Mouse (Mus musculus) heart, embryonic 11.5 days (tissue): ENCODE data around the gene Olfr49. TPM values are rescaled to one million over a fixed set of nuclear protein-coding genes. Genes with fewer than 3 reads are reported as not detected.

ENCODE experiments used
- ATAC-seq: fragments of 200-750 bp; cut with Nextera tagmentation; replicated peaks from 2 replicates; pipeline ENCODE4 v1.8.0; 2017; ENCODE audit warnings: moderate library complexity; ENCODE audit not compliant: insufficient number of reproducible peaks, low FRiP score, low TSS enrichment
- H3K27ac ChIP-seq: fragments of 300-500 bp; sonication (generic); 2 replicates; pipeline ENCODE4 v1.5.1; 2014; ENCODE audit warnings: mild to moderate bottlenecking, low read depth, low read length
- H3K27me3 ChIP-seq: fragments of 300-500 bp; sonication (generic); 2 replicates; pipeline ENCODE4 v1.6.1; 2014; ENCODE audit warnings: mild to moderate bottlenecking, low read length, mixed read lengths; ENCODE audit not compliant: control insufficient read depth, insufficient read depth
- H3K36me3 ChIP-seq: fragments of 300-500 bp; sonication (generic); 2 replicates; pipeline ENCODE4 v1.6.1; 2014; ENCODE audit warnings: mild to moderate bottlenecking, low read length, moderate library complexity, mixed read lengths; ENCODE audit not compliant: control insufficient read depth, insufficient read depth
- H3K4me1 ChIP-seq: fragments of 300-500 bp; sonication (generic); 2 replicates; pipeline ENCODE4 v1.6.1; 2014; ENCODE audit warnings: low read length; ENCODE audit not compliant: control insufficient read depth, insufficient read depth
- H3K4me2 ChIP-seq: fragments of 300-500 bp; sonication (generic); 2 replicates; pipeline ENCODE4 v1.6.1; 2014; ENCODE audit warnings: mild to moderate bottlenecking, moderate library complexity
- H3K4me3 ChIP-seq: fragments of 300-500 bp; sonication (generic); 2 replicates; pipeline ENCODE4 v1.5.1; 2014; ENCODE audit warnings: low read depth, low read length
- H3K9ac ChIP-seq: fragments of 300-500 bp; sonication (generic); 2 replicates; pipeline ENCODE4 v1.6.1; 2014; ENCODE audit warnings: mild to moderate bottlenecking, low read depth, low read length, moderate library complexity
- H3K9me3 ChIP-seq: fragments of 300-500 bp; sonication (generic); replicated peaks from 2 replicates; pipeline ENCODE4 v1.6.1; 2016; ENCODE audit warnings: low read length; ENCODE audit not compliant: control insufficient read depth
- WGBS: fragments of 180-500 bp; shearing (Covaris S2); extraction: QIAGEN DNeasy Blood & Tissue Kit; methylation state at CpG from one replicate; pipeline ENCODE4 v1.1.7; 2014; ENCODE audit not compliant: insufficient replicate concordance; 5-methylcytosine and 5-hydroxymethylcytosine counted together
- polyA plus RNA-seq: library from polyadenylated mRNA; unstranded; fragments of >200 nt; fragmentation: Nextera tagmentation; extraction: Ambion mirVana; gene quantifications from 2 replicates; pipeline ENCODE4 v1.2.1, GENCODE M21; 2014

Olfr49 gene
- polyA plus RNA-seq, result not detected in 2 replicates

DNA sequence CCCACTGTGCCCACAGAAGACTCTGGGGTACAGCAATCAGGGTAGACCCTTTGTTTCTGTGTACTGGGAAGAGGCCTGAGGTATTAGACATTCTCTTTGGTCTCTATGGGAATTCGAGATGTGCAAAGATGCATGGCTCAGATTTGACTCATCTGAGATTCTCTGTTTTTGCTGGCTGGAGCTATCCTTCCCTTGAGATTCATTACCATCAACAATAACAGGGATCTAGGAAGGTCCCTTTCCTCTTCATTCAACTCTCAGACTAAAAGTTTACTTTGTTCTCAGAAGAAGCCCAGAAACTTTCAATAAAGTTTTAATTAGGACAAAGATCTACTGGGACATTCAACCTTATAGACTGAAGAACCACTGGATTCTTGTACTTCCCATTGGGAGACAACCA lies at the start of gene Olfr49:
Gene Olfr49, minus strand, starts transcription at position 101 of the 400 bp plus-strand sequence.
- Histone ChIP-seq H3K9me3 (no peaks in the 10 kb centered on the region), H3K27me3 (no peaks in the 10 kb centered on the region), H3K4me1 (no peaks in the 10 kb centered on the region), H3K9ac (no peak within 1 kb of the TSS), H3K4me2 (no peak within 1 kb of the TSS), H3K4me3 (no peak within 1 kb of the TSS), H3K27ac (no peak within 1 kb of the TSS), H3K36me3 (no peaks in the 10 kb centered on the region)
- WGBS, result 70% methylated on average over 1 of the region's 1 CpGs
- no peak for ATAC-seq

DNA sequence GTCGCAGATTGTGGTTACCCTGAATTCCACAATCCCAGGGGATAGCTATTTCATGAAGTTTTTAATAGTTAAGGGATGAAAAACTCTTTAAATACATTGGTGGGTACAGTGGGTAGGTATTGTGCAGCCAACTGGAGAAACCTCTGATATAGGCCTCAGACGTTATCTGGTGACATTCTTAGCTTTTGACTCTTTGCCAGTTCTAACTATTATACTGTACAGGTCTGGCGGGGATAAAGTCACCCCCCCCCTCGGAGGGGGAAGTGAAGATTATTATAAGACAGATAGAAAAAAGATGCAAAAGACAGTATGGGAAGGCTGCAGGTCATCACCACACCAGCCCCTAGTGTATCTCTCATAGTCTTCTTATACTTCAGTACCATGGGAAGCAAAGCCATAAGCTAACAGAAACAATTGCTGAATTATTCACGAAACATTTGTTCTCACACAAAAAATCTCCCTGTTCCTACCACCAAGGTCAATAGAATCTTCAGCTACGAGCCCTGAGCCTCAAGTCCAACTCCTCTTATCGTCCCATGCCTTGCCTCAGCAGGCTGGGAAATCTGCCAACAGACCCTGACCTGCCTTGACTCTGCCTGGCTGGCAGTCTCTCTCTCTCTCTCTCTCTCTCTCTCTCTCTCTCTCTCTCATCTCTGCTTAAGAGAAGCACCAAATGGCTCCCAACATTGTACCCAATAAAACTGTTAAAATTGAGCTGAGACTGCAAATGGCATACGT lies 48.9 kb upstream of the Olfr49 start:
- H3K9me3 ChIP-seq, result no peaks in the 10 kb centered on the region
- no peaks in the 10 kb centered on the region for H3K36me3 ChIP-seq
- 49% methylated on average over 8 of the region's 8 CpGs for WGBS
- ATAC-seq, result no peak
- peak overlapping the region; percentile 54; the same call in 1 of the 2 replicates for H3K27ac ChIP-seq
- H3K9ac ChIP-seq, result no peak overlapping the region
- no peaks in the 10 kb centered on the region for H3K27me3 ChIP-seq
- H3K4me2 ChIP-seq, result peak overlapping the region; percentile 16
- no peak overlapping the region for H3K4me3 ChIP-seq
- peaks cover 8% of the 10 kb centered on the region for H3K4me1 ChIP-seq

DNA sequence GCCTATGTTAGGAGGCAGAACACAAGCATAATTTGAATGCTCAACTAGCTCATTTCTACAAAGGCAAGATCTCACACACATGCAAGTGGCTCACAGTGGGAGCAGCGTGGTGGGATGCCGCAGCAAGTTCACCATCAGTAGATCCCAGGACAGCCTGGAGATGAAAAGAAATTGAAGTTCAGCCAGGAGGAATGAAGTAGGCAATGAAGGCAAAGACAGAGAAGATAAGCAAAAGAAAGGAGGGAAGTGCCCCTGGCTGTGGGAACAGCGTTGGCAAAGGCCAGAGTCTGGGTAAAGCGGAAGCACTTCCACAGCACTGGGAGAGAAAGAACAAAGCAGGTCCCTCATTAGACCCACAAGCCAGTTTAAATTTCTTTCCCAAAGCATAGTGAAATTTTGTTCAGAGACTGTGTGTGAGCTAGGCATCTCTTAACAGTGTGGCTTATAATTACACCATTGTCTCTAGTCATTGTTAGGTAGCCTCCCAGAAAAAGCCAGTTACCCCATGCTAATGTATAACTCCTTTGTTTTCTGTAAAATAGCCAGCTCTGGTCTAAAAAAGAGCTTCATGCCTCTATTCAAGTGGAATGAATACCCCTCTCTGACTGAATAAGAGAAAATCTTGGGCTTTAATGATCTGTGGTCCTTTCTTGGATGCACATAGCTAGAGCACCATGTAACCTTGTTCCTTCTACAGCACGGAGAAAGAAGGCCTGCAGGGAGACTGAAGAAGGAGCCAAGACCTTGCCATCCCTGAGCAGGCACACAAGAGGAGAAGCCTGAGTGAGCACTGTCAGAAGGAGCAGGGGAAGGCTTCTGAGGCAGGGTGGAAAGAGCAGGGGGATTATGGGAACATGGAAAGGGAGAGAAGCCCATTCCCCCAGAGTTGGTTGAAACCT lies 47.7 kb upstream of the Olfr49 start:
- H3K4me3 ChIP-seq, result no peak overlapping the region
- 62% methylated on average over 5 of the region's 5 CpGs for WGBS
- H3K4me1 ChIP-seq, result peaks cover 8% of the 10 kb centered on the region
- ATAC-seq, result no peak
- H3K4me2 ChIP-seq, result no peak overlapping the region
- no peaks in the 10 kb centered on the region for H3K36me3 ChIP-seq
- no peaks in the 10 kb centered on the region for H3K27me3 ChIP-seq
- peak overlapping the region; percentile 29; the same call in 1 of the 2 replicates for H3K27ac ChIP-seq
- H3K9me3 ChIP-seq, result no peaks in the 10 kb centered on the region
- H3K9ac ChIP-seq, result no peak overlapping the region

DNA sequence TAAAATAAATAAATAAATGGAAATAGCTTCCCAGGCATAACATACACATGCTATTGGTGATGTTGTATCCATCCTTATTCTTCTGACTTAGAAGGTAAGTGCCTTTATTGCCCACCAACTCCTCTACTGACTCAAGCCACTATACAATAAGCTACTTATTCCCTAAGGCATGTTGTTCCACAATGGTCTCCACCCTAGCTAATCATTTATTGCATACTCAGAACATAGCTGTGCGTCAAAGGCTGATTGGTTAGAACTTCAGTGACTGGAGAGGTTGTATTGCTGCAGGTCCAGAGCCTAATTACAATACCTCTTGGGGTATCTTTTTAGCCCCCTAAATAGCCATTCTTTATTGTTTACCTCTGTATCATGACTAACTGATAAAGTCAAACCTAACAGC lies 46.4 kb upstream of the Olfr49 start:
- Histone ChIP-seq H3K4me1 (peaks cover 8% of the 10 kb centered on the region), H3K9me3 (no peaks in the 10 kb centered on the region), H3K36me3 (no peaks in the 10 kb centered on the region), H3K27me3 (no peaks in the 10 kb centered on the region), H3K27ac (no peak overlapping the region), H3K9ac (no peak overlapping the region), H3K4me2 (no peak overlapping the region), H3K4me3 (no peak overlapping the region)
- 80% methylated on average over 1 of the region's 1 CpGs for WGBS
- no peak for ATAC-seq

DNA sequence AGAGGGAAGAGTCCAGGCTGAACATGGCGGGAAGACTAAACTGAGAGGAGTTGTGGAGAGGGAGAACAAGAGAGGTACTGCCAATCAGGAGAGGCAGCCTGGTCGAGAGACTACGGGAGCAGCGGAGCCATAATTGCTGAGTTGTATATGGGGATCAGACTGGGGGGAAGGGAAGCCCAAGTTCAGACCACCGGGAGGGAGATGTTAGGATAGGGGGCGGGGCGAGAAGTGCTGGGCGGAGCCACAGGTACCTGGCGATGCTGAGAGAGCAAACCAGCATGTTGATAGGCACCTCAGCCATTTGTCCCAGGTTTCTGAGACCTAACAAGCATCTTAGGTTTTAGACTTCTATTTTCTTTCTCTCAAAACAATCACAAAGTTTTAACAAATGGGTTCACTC lies 44.5 kb upstream of the Olfr49 start:
- no peaks in the 10 kb centered on the region for H3K9me3 ChIP-seq
- no peak overlapping the region for H3K4me3 ChIP-seq
- H3K27ac ChIP-seq, result no peak overlapping the region
- no peak overlapping the region for H3K4me2 ChIP-seq
- H3K9ac ChIP-seq, result no peak overlapping the region
- WGBS, result 26% methylated on average over 9 of the region's 9 CpGs
- no peaks in the 10 kb centered on the region for H3K36me3 ChIP-seq
- H3K27me3 ChIP-seq, result no peaks in the 10 kb centered on the region
- no peak for ATAC-seq
- peaks cover 8% of the 10 kb centered on the region for H3K4me1 ChIP-seq

DNA sequence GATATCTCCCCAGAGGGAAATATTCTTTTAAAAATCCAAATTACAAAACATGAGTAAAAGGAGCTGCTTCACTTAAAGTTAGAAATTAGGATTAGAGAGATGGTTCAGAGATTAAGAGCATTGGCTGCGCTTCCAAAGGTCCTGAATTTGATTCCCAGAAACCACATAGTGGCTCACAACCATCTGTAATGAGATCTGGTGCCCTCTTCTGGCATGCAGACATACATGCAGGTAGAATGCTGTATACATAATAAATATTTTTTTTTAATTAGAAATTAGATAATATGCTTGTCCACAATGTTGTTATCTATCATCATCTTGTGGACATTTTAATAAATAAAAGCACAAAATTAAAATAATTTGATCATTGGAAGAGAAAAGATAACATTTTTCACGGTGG lies 43.8 kb upstream of the Olfr49 start:
- ATAC-seq, result no peak
- Histone ChIP-seq H3K4me1 (peaks cover 7% of the 10 kb centered on the region), H3K9me3 (no peaks in the 10 kb centered on the region), H3K4me2 (no peak overlapping the region), H3K4me3 (no peak overlapping the region), H3K36me3 (no peaks in the 10 kb centered on the region), H3K9ac (no peak overlapping the region), H3K27me3 (no peaks in the 10 kb centered on the region), H3K27ac (no peak overlapping the region)
- WGBS, result 75% methylated on average over 2 of the region's 2 CpGs

DNA sequence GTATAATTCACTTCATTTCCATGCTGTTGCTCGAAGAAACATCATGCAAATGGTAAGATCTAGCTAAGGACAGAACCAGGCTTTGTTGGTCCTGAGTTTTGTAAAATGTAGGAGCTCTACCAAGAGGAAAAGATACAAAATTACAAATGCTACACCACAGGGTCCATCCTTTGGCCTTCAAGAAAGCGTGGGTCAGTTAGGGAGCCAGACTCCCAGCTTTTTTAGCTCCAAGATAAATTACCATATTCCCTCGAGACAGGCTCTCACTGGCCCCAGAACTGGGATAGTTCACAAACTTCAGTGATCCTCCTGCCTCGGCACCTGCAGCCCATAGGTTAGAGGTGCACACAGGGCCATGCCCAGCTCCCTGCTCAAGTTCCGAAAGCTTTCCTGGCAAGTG lies 39.7 kb upstream of the Olfr49 start:
- H3K4me2 ChIP-seq, result no peak overlapping the region
- no peaks in the 10 kb centered on the region for H3K4me1 ChIP-seq
- 67% methylated on average over 5 of the region's 5 CpGs for WGBS
- H3K36me3 ChIP-seq, result no peaks in the 10 kb centered on the region
- ATAC-seq, result no peak
- H3K9me3 ChIP-seq, result peaks cover 3% of the 10 kb centered on the region
- H3K27ac ChIP-seq, result no peak overlapping the region
- H3K9ac ChIP-seq, result no peak overlapping the region
- H3K27me3 ChIP-seq, result no peaks in the 10 kb centered on the region
- no peak overlapping the region for H3K4me3 ChIP-seq

DNA sequence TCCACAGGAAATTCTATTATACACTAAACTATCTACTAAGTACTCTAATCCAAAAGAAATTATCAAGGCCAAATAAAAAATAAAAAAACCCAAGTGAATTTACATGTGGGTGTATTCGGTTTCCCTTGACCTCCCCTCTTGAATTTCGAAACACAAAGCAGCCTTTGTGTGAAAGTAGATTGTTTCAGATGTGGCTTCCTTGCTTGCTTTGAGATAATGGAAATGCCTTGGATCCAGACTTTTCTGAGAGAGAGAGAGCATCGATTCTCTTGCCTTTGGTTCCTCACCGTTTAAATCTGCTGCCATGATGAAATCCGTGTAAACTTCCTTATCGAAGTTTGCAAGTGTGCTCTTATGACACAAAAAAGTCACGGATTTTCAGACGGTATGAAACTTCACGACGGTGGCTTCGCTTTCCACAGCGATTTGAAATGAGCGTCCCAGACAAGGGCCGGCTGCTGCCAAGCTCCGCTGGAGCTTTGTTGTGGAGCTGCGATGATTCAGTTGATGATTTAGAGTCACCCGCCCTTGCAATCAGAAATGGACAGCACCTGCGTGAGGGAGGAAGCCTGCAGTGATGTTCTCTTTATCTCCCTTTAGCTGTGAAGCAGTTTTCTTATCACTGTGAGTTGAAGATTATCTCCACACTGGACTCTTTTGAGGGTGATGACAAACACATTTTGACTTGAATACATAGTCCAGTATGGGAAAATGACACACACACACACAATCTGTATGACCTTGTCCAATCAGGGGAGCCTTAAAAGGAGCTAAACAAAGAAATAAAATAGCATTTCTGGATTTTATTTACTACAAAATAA lies 37.0 kb upstream of the Olfr49 start:
- Histone ChIP-seq H3K27me3 (no peaks in the 10 kb centered on the region), H3K27ac (no peak overlapping the region), H3K4me3 (no peak overlapping the region), H3K9me3 (peaks cover 5% of the 10 kb centered on the region), H3K36me3 (no peaks in the 10 kb centered on the region), H3K9ac (no peak overlapping the region), H3K4me1 (no peaks in the 10 kb centered on the region), H3K4me2 (no peak overlapping the region)
- WGBS, result 58% methylated on average over 18 of the region's 18 CpGs
- no peak for ATAC-seq
